Mouse (Mus musculus) ovary, adult 18-20 months (tissue): ENCODE measurements around the gene Ralgps2.

Source experiments
- DNase-seq: peaks from one replicate; pipeline ENCODE4 v3.0.0; 2022; ENCODE audit warnings: low spot score, mixed read lengths

The Ralgps2 gene

GRCm38 (mm10) chr1:156769621-156770297 is 169.7 kb downstream of the Ralgps2 start:
- DNase-seq = no peak

GRCm38 (mm10) chr1:156769163-156769562 is 170.3 kb downstream of the Ralgps2 start:
- DNase-seq = no peak

GRCm38 (mm10) chr1:156765311-156765710 is 174.1 kb downstream of the Ralgps2 start:
- DNase-seq = no peak

DNA sequence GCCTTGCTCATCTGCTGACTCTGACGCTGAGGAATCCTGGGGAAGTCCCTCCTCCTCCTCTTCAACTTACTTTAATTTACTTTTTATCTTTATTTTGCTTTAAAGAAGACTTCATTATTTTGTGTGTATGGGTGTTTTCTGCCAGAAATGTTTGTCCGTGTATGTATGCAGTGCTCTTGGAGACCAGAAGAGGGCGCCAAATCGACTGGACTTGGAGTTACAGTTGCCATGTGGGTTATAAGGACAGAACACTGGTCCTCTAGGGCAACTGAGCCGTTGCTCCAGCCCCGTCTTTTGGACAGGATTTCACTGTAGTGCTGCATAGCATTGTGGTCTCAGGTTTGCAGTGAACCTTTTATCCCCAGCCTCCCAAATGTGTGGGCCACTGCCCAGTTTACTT is 174.8 kb downstream of the Ralgps2 start:
- DNase-seq = no peak

DNA sequence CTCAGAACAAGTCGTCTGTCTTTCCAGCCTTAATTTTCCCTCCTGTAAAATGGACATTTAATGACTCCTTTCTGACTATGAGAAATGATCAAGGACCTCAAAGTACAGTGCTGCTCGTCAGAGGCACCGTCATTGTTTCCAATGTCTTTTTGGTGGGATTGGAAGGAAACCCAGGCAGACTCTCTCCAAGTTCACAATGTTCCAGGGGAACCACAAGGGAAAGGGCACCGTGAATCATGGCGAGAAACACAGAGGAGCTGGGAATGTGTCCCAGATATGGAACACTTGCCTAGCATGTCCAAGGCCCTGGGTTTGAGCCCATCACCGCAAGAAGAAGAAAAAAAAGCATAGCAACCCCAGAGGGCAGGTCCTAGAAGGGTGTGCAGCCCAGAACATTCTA is 176.1 kb downstream of the Ralgps2 start:
- no peak for DNase-seq

- no peak for DNase-seq
These were observed 178.0 kb downstream of the Ralgps2 start for GRCm38 (mm10) chr1:156761430-156761801.

GRCm38 (mm10) chr1:156760549-156761429 is 178.6 kb downstream of the Ralgps2 start:
- no peak for DNase-seq

GRCm38 (mm10) chr1:156758326-156758725 is 181.1 kb downstream of the Ralgps2 start:
- no peak for DNase-seq

DNA sequence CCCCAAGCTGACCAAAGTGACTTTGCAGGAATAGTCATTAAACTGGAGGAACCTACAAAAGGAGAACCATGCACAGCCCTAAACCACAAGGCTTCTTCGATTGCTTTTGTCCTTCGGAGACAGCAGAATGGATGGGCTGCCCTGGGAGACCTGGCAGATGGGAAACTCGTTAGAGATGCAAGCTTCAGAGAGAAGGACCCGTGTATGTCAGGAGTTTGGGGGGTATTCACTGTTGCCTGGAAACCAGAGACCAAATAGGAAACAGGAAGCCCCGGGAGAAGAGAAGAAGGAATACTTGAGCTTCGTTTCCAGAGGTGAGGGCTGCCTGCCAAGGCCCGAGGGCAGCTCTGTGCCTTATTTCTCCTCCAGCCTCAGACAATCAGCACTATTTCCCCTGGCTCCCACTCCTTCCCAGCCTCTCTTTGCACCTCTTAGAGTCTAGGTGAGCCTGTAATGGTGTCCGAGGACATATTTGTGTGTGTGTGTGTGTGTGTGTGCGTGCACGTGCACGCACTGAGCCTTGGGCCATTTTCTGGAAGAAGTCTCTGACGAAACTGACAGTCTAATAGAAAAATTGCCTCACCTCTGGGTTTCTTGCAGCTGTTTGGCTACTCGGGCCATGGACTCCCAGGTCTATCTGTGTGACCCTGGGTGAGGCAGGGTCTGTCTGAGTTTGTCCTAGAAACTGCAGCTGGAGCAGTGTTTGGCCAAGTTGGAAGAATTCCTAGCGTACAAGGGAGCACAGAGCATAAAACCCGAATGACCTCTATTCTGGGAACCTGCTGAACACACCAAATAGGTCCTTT is 184.6 kb downstream of the Ralgps2 start:
- no peak for DNase-seq
